Mouse (Mus musculus): ENCODE measurements around the gene Ppp1r9a.

DNA sequence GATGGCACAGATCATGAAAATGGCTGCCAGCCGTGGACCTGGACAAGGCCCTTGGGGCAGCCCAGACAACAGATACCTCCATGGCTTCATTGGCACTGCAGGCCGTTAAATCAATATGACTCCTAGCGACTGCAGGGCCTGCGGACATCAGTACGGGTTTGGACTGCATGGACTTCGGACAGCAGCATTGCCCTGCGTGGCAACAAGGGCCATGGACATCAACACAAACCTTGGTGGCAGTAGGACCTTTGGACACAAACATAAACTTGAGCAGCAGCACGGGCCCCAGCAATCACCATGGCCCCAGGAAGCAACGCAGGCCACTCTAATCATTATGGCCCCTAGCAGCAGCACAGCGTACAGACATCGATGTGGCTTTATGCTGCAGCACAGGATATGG, 45.8 kb upstream of the Ppp1r9a start:
- TF ChIP-seq CTCF (IDR thresholded peaks at IDR 0.05; ENCODE audit: extremely low read depth, insufficient read depth, insufficient read length, insufficient replicate concordance) = no peak
- no peak for TF ChIP-seq POLR2A (IDR thresholded peaks at IDR 0.05; ENCODE audit: low read depth, low read length)
